Mouse (Mus musculus): ENCODE results near the gene Ring1. TPM values are rescaled to one million over a fixed set of nuclear protein-coding genes. Genes with fewer than 3 reads are reported as not detected.

The Ring1 gene
- total RNA-seq, 1 experiment from 2014 or later = 14.8 TPM

Other genes starting within 250 kb of the Ring1 start
- gene Angptl4, start 242.8 kb downstream of the Ring1 start, total RNA-seq (2017) = 2.3 TPM in 1 of 2 replicates, not detected in the other
- 3.1 and 4.0 TPM in 2 replicates for gene Kank3, start 214.2 kb downstream of the Ring1 start, total RNA-seq (2017)
- 701 and 811 TPM in 2 replicates for gene Rps28, start 200.1 kb downstream of the Ring1 start, total RNA-seq (2017)
- 138 and 155 TPM in 2 replicates for gene Ndufa7, start 200.1 kb downstream of the Ring1 start, total RNA-seq (2017)
- gene Cd320, start 181.6 kb downstream of the Ring1 start, total RNA-seq (2017) = 1.6 and 2.9 TPM in 2 replicates
- gene Gm7029, start 150.8 kb downstream of the Ring1 start, total RNA-seq (2017) = not detected in 2 replicates
- 0.86 and 3.0 TPM in 2 replicates for gene Kifc1, start 134.0 kb downstream of the Ring1 start, total RNA-seq (2017)
- gene Platr17, start 119.5 kb downstream of the Ring1 start, total RNA-seq (2017) = 0.93 TPM in 1 of 2 replicates, not detected in the other
- 74.4 and 81.8 TPM in 2 replicates for gene Daxx, start 115.3 kb downstream of the Ring1 start, total RNA-seq (2017)
- 198 and 225 TPM in 2 replicates for gene Tapbp, start 108.8 kb downstream of the Ring1 start, total RNA-seq (2017)
- gene Zbtb22, start 108.8 kb downstream of the Ring1 start, total RNA-seq (2017) = 39.3 and 41.3 TPM in 2 replicates
- gene Rgl2, start 95.1 kb downstream of the Ring1 start, total RNA-seq (2017) = 146 and 180 TPM in 2 replicates
- gene Pfdn6, start 84.3 kb downstream of the Ring1 start, total RNA-seq (2017) = 63.5 and 71.6 TPM in 2 replicates
- 16.1 and 24.2 TPM in 2 replicates for gene Wdr46, start 84.0 kb downstream of the Ring1 start, total RNA-seq (2017)
- gene B3galt4, start 73.2 kb downstream of the Ring1 start, total RNA-seq (2017) = 7.1 and 7.7 TPM in 2 replicates
- gene Vps52, start 68.9 kb downstream of the Ring1 start, total RNA-seq (2017) = 31.5 and 40.8 TPM in 2 replicates
- 780 and 810 TPM in 2 replicates for gene Rps18, start 68.7 kb downstream of the Ring1 start, total RNA-seq (2017)
- 1,803 and 2,030 TPM in 2 replicates for gene H2-K1, start 24.3 kb downstream of the Ring1 start, total RNA-seq (2017)
- gene H2-Ke6, start 3.4 kb upstream of the Ring1 start, total RNA-seq (2017) = 89.7 and 114 TPM in 2 replicates
- gene Slc39a7, start 7.0 kb upstream of the Ring1 start, total RNA-seq (2017) = 65.5 and 69.1 TPM in 2 replicates
- gene Rxrb, start 7.1 kb upstream of the Ring1 start, total RNA-seq (2017) = 65.3 and 70.2 TPM in 2 replicates
- gene Col11a2, start 14.8 kb upstream of the Ring1 start, total RNA-seq (2017) = 10.4 and 13.0 TPM in 2 replicates
- 119 and 138 TPM in 2 replicates for gene H2-Oa, start 67.7 kb upstream of the Ring1 start, total RNA-seq (2017)
- gene H2-DMa, start 94.9 kb upstream of the Ring1 start, total RNA-seq (2017) = 221 and 234 TPM in 2 replicates
- gene Brd2, start 98.0 kb upstream of the Ring1 start, total RNA-seq (2017) = 714 and 721 TPM in 2 replicates
- 699 and 729 TPM in 2 replicates for gene H2-DMb2, start 118.6 kb upstream of the Ring1 start, total RNA-seq (2017)
- gene H2-DMb1, start 128.4 kb upstream of the Ring1 start, total RNA-seq (2017) = 278 and 300 TPM in 2 replicates
- 221 and 235 TPM in 2 replicates for gene Tap1, start 162.9 kb upstream of the Ring1 start, total RNA-seq (2017)
- 132 and 176 TPM in 2 replicates for gene Psmb9, start 163.1 kb upstream of the Ring1 start, total RNA-seq (2017)
- 312 and 336 TPM in 2 replicates for gene Psmb8, start 173.0 kb upstream of the Ring1 start, total RNA-seq (2017)
- gene Tap2, start 178.8 kb upstream of the Ring1 start, total RNA-seq (2017) = 108 and 112 TPM in 2 replicates
- 965 and 1,002 TPM in 2 replicates for gene H2-Ob, start 214.2 kb upstream of the Ring1 start, total RNA-seq (2017)
- 2,894 and 2,999 TPM in 2 replicates for gene H2-Ab1, start 233.0 kb upstream of the Ring1 start, total RNA-seq (2017)

Data from neutrophil, adult 5-6 weeks (primary cell).